Mouse (Mus musculus): ENCODE measurements around the gene Kif3a. TPM values are rescaled to one million over a fixed set of nuclear protein-coding genes. Genes with fewer than 3 reads are reported as not detected.
"Not testable (repeated sequence)": the region's sequence is repeated elsewhere in the genome, so short reads cannot be mapped to it uniquely, and the experiment has no call there.

The Kif3a gene
- polyA plus RNA-seq, 1 experiment: 4.2 TPM

DNA sequence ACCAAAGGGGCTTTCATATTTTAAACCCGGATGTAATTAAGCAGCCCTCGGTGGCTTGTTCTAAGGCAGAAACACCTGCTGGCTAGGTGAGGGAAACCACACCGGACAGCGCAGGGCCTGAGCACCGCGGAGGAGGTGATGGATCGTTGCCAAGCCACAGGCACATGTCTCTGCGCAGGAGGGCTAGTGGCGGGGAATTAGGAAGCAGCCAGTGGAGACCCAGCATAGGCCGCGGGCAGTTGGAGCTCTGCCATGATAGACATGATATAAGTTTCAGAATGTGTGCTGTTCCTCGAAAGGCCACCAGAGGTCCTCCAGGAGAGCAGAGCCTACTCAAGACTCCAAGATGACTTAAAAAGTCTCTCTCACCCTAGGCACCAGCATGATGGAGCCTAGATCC lies 15.4 kb upstream of the Kif3a start:
- H3K4me1 ChIP-seq (replicated peaks; ENCODE audit: control insufficient read depth, insufficient read depth, low read length): no peaks in the 10 kb centered on the region
- DNase-seq: no peak
- no peak for TF ChIP-seq CTCF (IDR thresholded peaks at IDR 0.05; ENCODE audit: borderline replicate concordance, control insufficient read depth, extremely low read depth, insufficient read depth, low read length, poor library complexity)
- TF ChIP-seq POLR2A (IDR thresholded peaks at IDR 0.05; ENCODE audit: control insufficient read depth, extremely low read depth, insufficient read depth, low read length, poor library complexity): no peak
- no peak overlapping the region for H3K27ac ChIP-seq (ENCODE audit: control insufficient read depth, insufficient read depth, low read length)
- H3K4me3 ChIP-seq (ENCODE audit: control insufficient read depth, insufficient read depth, low read length): no peak overlapping the region
- no peaks in the 10 kb centered on the region for H3K27me3 ChIP-seq (ENCODE audit: control insufficient read depth, insufficient read depth, low read length)
- WGBS: 6% methylated on average over 12 of the region's 12 CpGs
- H3K36me3 ChIP-seq (ENCODE audit: control insufficient read depth, insufficient read depth, low read length): no peaks in the 10 kb centered on the region

DNA sequence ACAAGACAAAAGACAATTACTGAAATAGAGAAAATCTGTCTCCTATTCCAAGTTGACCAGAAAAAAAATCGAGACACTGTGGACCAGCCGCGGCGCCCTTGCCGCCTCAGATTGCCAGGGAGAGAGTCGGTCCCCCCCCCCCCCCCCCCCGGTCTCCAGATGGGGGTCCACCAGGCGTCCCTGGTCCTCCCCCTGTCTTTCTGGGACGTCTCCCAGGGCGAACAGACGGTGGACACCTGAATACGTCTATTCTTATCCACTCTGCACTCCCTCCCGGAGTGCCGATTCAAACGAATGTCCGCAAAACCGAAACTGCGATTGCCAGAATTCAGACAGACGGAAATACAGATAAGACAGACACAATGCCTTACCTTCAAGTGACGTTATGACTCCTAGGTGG lies 10.7 kb upstream of the Kif3a start:
- WGBS: 88% methylated on average over 15 of the region's 20 CpGs
- not testable (repeated sequence) for H3K36me3 ChIP-seq (ENCODE audit: control insufficient read depth, insufficient read depth, low read length); H3K4me3 ChIP-seq (ENCODE audit: control insufficient read depth, insufficient read depth, low read length); H3K27ac ChIP-seq (ENCODE audit: control insufficient read depth, insufficient read depth, low read length); H3K27me3 ChIP-seq (ENCODE audit: control insufficient read depth, insufficient read depth, low read length); DNase-seq; H3K4me1 ChIP-seq (replicated peaks; ENCODE audit: control insufficient read depth, insufficient read depth, low read length)

DNA sequence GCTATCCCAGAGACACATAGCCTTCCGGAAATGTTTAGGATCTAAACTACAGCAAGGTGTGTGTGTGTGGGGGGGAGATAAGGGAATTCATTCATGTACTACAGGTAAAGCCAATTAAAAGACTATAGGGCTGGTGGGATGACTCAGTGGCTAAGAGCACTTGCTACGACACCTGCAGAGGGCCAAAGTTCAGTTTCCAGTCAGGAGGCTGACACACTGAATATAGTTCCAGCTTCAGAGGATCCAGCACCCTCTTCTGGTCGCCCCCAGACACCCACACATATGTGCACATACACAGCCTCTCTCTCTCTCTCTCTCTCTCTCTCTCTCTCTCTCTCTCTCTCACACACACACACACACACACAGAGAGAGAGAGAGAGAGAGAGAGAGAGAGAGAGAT lies 9.2 kb upstream of the Kif3a start:
- not testable (repeated sequence) for DNase-seq; H3K27me3 ChIP-seq (ENCODE audit: control insufficient read depth, insufficient read depth, low read length); H3K36me3 ChIP-seq (ENCODE audit: control insufficient read depth, insufficient read depth, low read length); H3K27ac ChIP-seq (ENCODE audit: control insufficient read depth, insufficient read depth, low read length); H3K4me3 ChIP-seq (ENCODE audit: control insufficient read depth, insufficient read depth, low read length); H3K4me1 ChIP-seq (replicated peaks; ENCODE audit: control insufficient read depth, insufficient read depth, low read length)
- 96% methylated on average over 2 of the region's 3 CpGs for WGBS

DNA sequence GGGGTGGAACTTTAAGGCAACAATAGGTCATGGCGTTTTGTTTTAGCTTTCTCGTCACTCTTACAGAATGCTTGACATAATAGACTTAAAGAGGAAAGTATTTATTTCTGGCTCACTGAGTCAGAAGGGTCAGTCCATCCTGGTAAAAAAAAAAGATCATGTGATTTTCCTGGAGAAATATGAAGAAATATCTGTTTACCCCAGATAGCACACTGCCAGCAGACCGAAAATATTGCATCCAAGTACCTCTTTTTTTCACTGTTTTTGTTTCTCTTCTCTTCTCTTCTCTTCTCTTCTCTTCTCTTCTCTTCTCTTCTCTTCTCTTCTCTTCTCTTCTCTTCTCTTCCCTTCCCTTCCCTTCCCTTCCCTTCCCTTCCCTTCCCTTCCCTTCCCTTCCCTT lies 7.2 kb upstream of the Kif3a start:
- not testable (repeated sequence) for H3K27me3 ChIP-seq (ENCODE audit: control insufficient read depth, insufficient read depth, low read length); H3K36me3 ChIP-seq (ENCODE audit: control insufficient read depth, insufficient read depth, low read length); H3K4me3 ChIP-seq (ENCODE audit: control insufficient read depth, insufficient read depth, low read length); H3K4me1 ChIP-seq (replicated peaks; ENCODE audit: control insufficient read depth, insufficient read depth, low read length); DNase-seq; H3K27ac ChIP-seq (ENCODE audit: control insufficient read depth, insufficient read depth, low read length)
- WGBS: 88% methylated on average over 2 of the region's 3 CpGs

DNA sequence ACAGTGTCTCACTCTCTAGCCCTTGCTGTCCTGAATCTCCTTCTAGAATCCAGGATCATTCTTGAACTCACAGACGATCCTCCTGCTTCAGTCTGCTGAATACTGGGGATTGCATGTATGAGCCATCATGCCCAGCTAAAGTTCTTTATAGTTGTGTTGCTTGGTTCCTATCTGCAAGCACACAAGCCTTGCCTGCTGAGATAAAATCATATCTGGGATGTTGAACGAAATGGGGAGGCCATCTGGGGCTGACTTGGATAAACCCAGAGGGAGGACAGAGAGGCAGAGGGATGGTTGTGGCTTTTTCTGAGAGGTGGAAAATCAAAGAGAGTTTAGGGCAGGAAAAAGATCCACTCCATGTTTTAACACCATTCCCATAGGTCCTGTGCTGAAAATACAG lies 5.2 kb upstream of the Kif3a start:
- WGBS: 80% methylated on average over 2 of the region's 2 CpGs
- Histone ChIP-seq H3K4me3 (ENCODE audit: control insufficient read depth, insufficient read depth, low read length) (no peak overlapping the region), H3K4me1 (replicated peaks; ENCODE audit: control insufficient read depth, insufficient read depth, low read length) (no peaks in the 10 kb centered on the region), H3K27ac (ENCODE audit: control insufficient read depth, insufficient read depth, low read length) (no peak overlapping the region), H3K27me3 (ENCODE audit: control insufficient read depth, insufficient read depth, low read length) (no peaks in the 10 kb centered on the region), H3K36me3 (ENCODE audit: control insufficient read depth, insufficient read depth, low read length) (no peaks in the 10 kb centered on the region)
- no peak for DNase-seq
- TF ChIP-seq CTCF (IDR thresholded peaks at IDR 0.05; ENCODE audit: borderline replicate concordance, control insufficient read depth, extremely low read depth, insufficient read depth, low read length, poor library complexity): no peak
- TF ChIP-seq POLR2A (IDR thresholded peaks at IDR 0.05; ENCODE audit: control insufficient read depth, extremely low read depth, insufficient read depth, low read length, poor library complexity): no peak

DNA sequence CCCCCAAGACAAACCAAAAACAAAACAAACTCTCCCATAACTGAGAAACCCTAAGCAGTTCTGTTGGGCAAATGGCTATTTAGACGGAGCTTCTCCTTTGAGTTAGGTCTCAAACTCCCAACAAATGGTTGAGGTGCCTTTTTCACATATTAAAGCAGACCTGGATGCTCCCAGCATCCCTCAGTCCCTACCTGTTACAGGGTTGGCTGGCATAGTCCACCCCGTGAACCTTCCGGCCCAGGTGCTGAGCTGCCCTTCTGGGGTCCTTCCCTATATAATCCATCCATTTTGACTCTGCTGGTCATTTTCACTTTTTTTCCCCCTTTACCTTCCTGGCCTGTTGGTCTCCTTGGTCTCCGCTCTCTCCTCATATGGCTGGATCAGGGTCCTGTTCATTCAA lies 533 bp upstream of the Kif3a start:
- H3K27ac ChIP-seq (ENCODE audit: control insufficient read depth, insufficient read depth, low read length): no peak overlapping the region
- TF ChIP-seq CTCF (IDR thresholded peaks at IDR 0.05; ENCODE audit: borderline replicate concordance, control insufficient read depth, extremely low read depth, insufficient read depth, low read length, poor library complexity) (no peak), POLR2A (IDR thresholded peaks at IDR 0.05; ENCODE audit: control insufficient read depth, extremely low read depth, insufficient read depth, low read length, poor library complexity) (no peak)
- H3K27me3 ChIP-seq (ENCODE audit: control insufficient read depth, insufficient read depth, low read length): no peaks in the 10 kb centered on the region

DNA sequence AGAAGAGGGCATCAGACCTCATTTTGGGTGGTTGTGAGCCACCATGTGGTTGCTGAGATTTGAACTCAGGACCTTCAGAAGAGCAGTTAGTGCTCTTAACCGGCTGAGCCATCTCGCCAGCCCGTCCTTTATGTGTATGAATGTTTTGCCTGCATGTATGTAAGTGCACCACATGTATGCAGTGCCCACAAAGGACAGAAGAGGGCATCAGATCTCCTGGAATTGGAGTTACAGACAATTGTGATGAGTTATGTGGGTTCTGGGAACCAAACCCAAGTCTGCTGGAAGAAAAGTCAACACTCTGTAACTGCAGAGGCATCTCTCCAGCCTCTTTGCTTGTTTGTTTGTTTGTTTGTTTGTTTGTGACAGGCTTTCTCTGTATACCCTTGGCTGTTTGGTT lies 13.4 kb downstream of the Kif3a start:
- TF ChIP-seq CTCF (IDR thresholded peaks at IDR 0.05; ENCODE audit: borderline replicate concordance, control insufficient read depth, extremely low read depth, insufficient read depth, low read length, poor library complexity) (no peak), POLR2A (IDR thresholded peaks at IDR 0.05; ENCODE audit: control insufficient read depth, extremely low read depth, insufficient read depth, low read length, poor library complexity) (no peak)
- WGBS: 100% methylated on average over 3 of the region's 3 CpGs

More for the DNA sequence above, 533 bp upstream of the Kif3a start:
- Histone ChIP-seq H3K4me1 (replicated peaks; ENCODE audit: control insufficient read depth, insufficient read depth, low read length) (0 out of 2 replicates have a peak, but pooled peaks cover 2% of the 10 kb centered on the region), H3K36me3 (ENCODE audit: control insufficient read depth, insufficient read depth, low read length) (no peaks in the 10 kb centered on the region), H3K4me3 (ENCODE audit: control insufficient read depth, insufficient read depth, low read length) (no peak overlapping the region)
- WGBS: 98% methylated on average over 4 of the region's 4 CpGs
- DNase-seq: peak; percentile 4

More for the DNA sequence above, 13.4 kb downstream of the Kif3a start:
- Histone ChIP-seq H3K4me1 (replicated peaks; ENCODE audit: control insufficient read depth, insufficient read depth, low read length) (no peaks in the 10 kb centered on the region), H3K36me3 (ENCODE audit: control insufficient read depth, insufficient read depth, low read length) (no peaks in the 10 kb centered on the region), H3K4me3 (ENCODE audit: control insufficient read depth, insufficient read depth, low read length) (no peak overlapping the region), H3K27ac (ENCODE audit: control insufficient read depth, insufficient read depth, low read length) (no peak overlapping the region), H3K27me3 (ENCODE audit: control insufficient read depth, insufficient read depth, low read length) (no peaks in the 10 kb centered on the region)
- DNase-seq: no peak
